15 mouse cellular contexts compared by ENCODE assay signal in genomic region chr10:111695918-111696760, GRCm38 (mm10).
DNase-seq lines count a peak whose midpoint lies in the region; ATAC-seq and TF ChIP-seq lines count a peak whose summit lies in the region.
"Had no signal": no experiment of that assay in that cellular context is flagged by ENCODE, and none has a peak within 500 bp of the region (broad histone marks: within the 10 kb centered on the region; RNA-seq: fewer than 3 reads in every experiment).

No protein-coding gene starts in this region.

- H3K27ac ChIP-seq in kidney, adult 2 months (ENCODE audit: insufficient read depth, low read depth, low read length), result peak overlapping the region; percentile 13; the same call in 1 of the 2 replicates
- H3K27ac ChIP-seq in kidney, embryonic 15.5 days, result peak overlapping the region; percentile 70
- peak overlapping the region; percentile 91 for H3K27ac ChIP-seq in lung, embryonic 16.5 days (ENCODE audit: low read length)
- H3K27ac ChIP-seq in stomach, embryonic 16.5 days (ENCODE audit: low read length), result peak overlapping the region; percentile 71
- H3K27ac ChIP-seq: limb, embryonic 12.5 days; liver, embryonic 13.5 days; midbrain, embryonic 15.5 days had no signal

- peaks cover 2% of the 10 kb centered on the region; the same call in 1 of the 2 replicates for H3K4me1 ChIP-seq in kidney, adult 2 months (ENCODE audit: control insufficient read depth, insufficient read depth, low read length)
- peaks cover 36% of the 10 kb centered on the region for H3K4me1 ChIP-seq in kidney, embryonic 15.5 days
- H3K4me1 ChIP-seq in lung, embryonic 16.5 days (replicated peaks; ENCODE audit: control insufficient read depth, insufficient read depth, low read length), result peaks cover 27% of the 10 kb centered on the region
- H3K4me1 ChIP-seq in stomach, embryonic 16.5 days (ENCODE audit: control insufficient read depth, insufficient read depth, low read length), result peaks cover 26% of the 10 kb centered on the region
- H3K4me1 ChIP-seq: liver, embryonic 13.5 days; megakaryocyte, embryonic 14.5 days had no signal

- H3K27me3 ChIP-seq in kidney, adult 2 months (replicated peaks; ENCODE audit: control insufficient read depth, insufficient read depth, low read length), result no peaks in the 10 kb centered on the region
- no peaks in the 10 kb centered on the region for H3K27me3 ChIP-seq in kidney, embryonic 15.5 days
- no peaks in the 10 kb centered on the region for H3K27me3 ChIP-seq in lung, embryonic 16.5 days (ENCODE audit: control insufficient read depth, insufficient read depth, low read depth, low read length)
- H3K27me3 ChIP-seq in stomach, embryonic 16.5 days (ENCODE audit: control insufficient read depth, insufficient read depth, low read length), result no peaks in the 10 kb centered on the region
- H3K27me3 ChIP-seq: limb, embryonic 12.5 days; liver, embryonic 13.5 days; midbrain, embryonic 15.5 days; Patski had no signal

- no peak for TF ChIP-seq POLR2A in kidney, adult 2 months (IDR thresholded peaks at IDR 0.05; ENCODE audit: low read depth, low read length)

- TF ChIP-seq CTCF in kidney, adult 2 months (conservative IDR thresholded peaks at IDR 0.05; ENCODE audit: insufficient read depth, insufficient read length, low read depth, low read length), result no peak

- H3K36me3 ChIP-seq in kidney, adult 2 months (ENCODE audit: control insufficient read depth, insufficient read depth, low read length), result no peaks in the 10 kb centered on the region
- no peaks in the 10 kb centered on the region for H3K36me3 ChIP-seq in kidney, embryonic 15.5 days
- no peaks in the 10 kb centered on the region for H3K36me3 ChIP-seq in lung, embryonic 16.5 days (ENCODE audit: control insufficient read depth, insufficient read depth, low read length)
- H3K36me3 ChIP-seq in stomach, embryonic 16.5 days (ENCODE audit: control insufficient read depth, insufficient read depth, low read length), result no peaks in the 10 kb centered on the region
- H3K36me3 ChIP-seq: limb, embryonic 12.5 days; liver, embryonic 13.5 days; midbrain, embryonic 15.5 days had no signal

- intact Hi-C loops in left cerebral cortex, postnatal 36 days (cut with DNase I), result loop anchor here (5.0 kb wide), 1 partner anchor 189 kb away; the partner anchor contains the start of gene Phlda1

- H3K9ac ChIP-seq in kidney, embryonic 15.5 days, result no peak overlapping the region
- H3K9ac ChIP-seq in lung, embryonic 16.5 days (ENCODE audit: low read length), result no peak overlapping the region
- H3K9ac ChIP-seq in stomach, embryonic 16.5 days (ENCODE audit: low read length), result no peak overlapping the region
- H3K9ac ChIP-seq: limb, embryonic 12.5 days; liver, embryonic 13.5 days; midbrain, embryonic 15.5 days had no signal

- ATAC-seq in kidney, embryonic 15.5 days (replicated peaks; ENCODE audit: low FRiP score), result peak; percentile 71; the same call in 1 of the 2 replicates
- ATAC-seq in lung, embryonic 16.5 days (ENCODE audit: low read depth), result peak; percentile 96
- ATAC-seq in stomach, embryonic 16.5 days (ENCODE audit: insufficient read depth, low FRiP score), result no peak
- ATAC-seq: midbrain, embryonic 15.5 days; Patski had no signal

- 51% methylated on average over 4 of the region's 4 CpGs for WGBS in kidney, adult 2 months
- 36% methylated on average over 4 of the region's 4 CpGs for WGBS in kidney, embryonic 15.5 days
- 46% methylated on average over 4 of the region's 4 CpGs for WGBS in lung, embryonic 16.5 days
- 58% methylated on average over 4 of the region's 4 CpGs for WGBS in stomach, embryonic 16.5 days

- H3K9me3 ChIP-seq in kidney, embryonic 15.5 days (replicated peaks), result no peaks in the 10 kb centered on the region
- H3K9me3 ChIP-seq in lung, embryonic 16.5 days (ENCODE audit: control insufficient read depth, low read length), result no peaks in the 10 kb centered on the region
- H3K9me3 ChIP-seq in stomach, embryonic 16.5 days (replicated peaks; ENCODE audit: control insufficient read depth, low read length), result no peaks in the 10 kb centered on the region
- H3K9me3 ChIP-seq: limb, embryonic 12.5 days; liver, embryonic 13.5 days; midbrain, embryonic 15.5 days had no signal

- H3K4me3 ChIP-seq in kidney, adult 2 months (ENCODE audit: insufficient read depth, low read depth, low read length), result no peak overlapping the region
- H3K4me3 ChIP-seq in kidney, embryonic 15.5 days (replicated peaks), result no peak overlapping the region
- H3K4me3 ChIP-seq in lung, embryonic 16.5 days (ENCODE audit: low read length), result no peak overlapping the region
- no peak overlapping the region for H3K4me3 ChIP-seq in stomach, embryonic 16.5 days (replicated peaks; ENCODE audit: low read length)
- H3K4me3 ChIP-seq: limb, embryonic 12.5 days; liver, embryonic 13.5 days; megakaryocyte, embryonic 14.5 days; midbrain, embryonic 15.5 days had no signal

- no peak overlapping the region for H3K4me2 ChIP-seq in kidney, embryonic 15.5 days
- no peak overlapping the region for H3K4me2 ChIP-seq in lung, embryonic 16.5 days (ENCODE audit: low read depth, low read length)
- no peak overlapping the region for H3K4me2 ChIP-seq in stomach, embryonic 16.5 days (ENCODE audit: low read depth, low read length)
- H3K4me2 ChIP-seq: heart, embryonic 11.5 days; limb, embryonic 12.5 days; liver, embryonic 13.5 days; midbrain, embryonic 15.5 days had no signal

- DNase-seq in kidney, adult 2 months, result peak; percentile 47
- DNase-seq in kidney, adult 18-20 months, result no peak
- DNase-seq in layer of hippocampus, postnatal 10 days (ENCODE audit: low spot score in 2 of 2), result no peak
- no peak for DNase-seq in left cerebral cortex, postnatal 36 days (ENCODE audit: low spot score in 2 of 2)
- DNase-seq: gastrocnemius, postnatal 14 days; liver, embryonic 13.5 days; retina, postnatal 1 day had no signal

Comparison
In these comparisons a context has a peak if more than half of its experiments do, and no peak if none do; other contexts are left out.
1. H3K27ac ChIP-seq: peak in every context shown above with its lines; median percentile 91 in lung, embryonic 16.5 days; 71 in stomach, embryonic 16.5 days; 70 in kidney, embryonic 15.5 days; 13 in kidney, adult 2 months.